Mouse (Mus musculus): ENCODE measurements at regions not wholly inside any gene's neighbourhood (a gene's known extent, or its start where the extent isn't known, plus 50 kb on each side); places are given as distances from the start of the nearest gene placed in this dataset.

DNA sequence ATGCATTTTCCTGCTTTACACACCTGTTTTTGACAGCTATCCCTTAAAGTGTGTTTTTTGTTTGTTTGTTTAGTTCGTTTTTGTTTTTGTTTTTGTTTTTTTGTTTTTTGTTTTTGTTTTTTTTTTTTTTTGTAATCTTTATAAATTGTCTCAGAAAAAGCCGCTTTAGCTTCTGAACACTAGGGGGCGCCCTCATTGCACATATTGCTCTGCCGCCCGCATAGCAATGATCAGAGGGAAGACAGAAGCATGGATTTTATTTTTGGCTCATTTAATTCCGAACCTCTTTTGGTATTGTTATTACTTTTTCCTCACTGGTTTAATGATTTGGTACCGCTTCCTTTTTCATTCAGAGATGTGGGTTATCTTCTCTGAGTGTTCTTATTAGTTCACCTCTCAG, 569.9 kb upstream of the Gm10800 start:
- H3K27me3 ChIP-seq (ENCODE audit: control insufficient read depth, insufficient read depth, low read length, poor library complexity, severe bottlenecking) = no peaks in the 10 kb centered on the region
- no peaks in the 10 kb centered on the region for H3K36me3 ChIP-seq (ENCODE audit: control insufficient read depth, insufficient read depth, low read length, poor library complexity, severe bottlenecking)
- no peak for TF ChIP-seq POLR2A (IDR thresholded peaks at IDR 0.05; ENCODE audit: insufficient read depth, low read length)
- TF ChIP-seq CTCF (IDR thresholded peaks at IDR 0.05; ENCODE audit: low read depth, low read length) = peak; percentile 55
- no peak overlapping the region for H3K9ac ChIP-seq (ENCODE audit: low read depth, poor library complexity, severe bottlenecking)
- H3K4me1 ChIP-seq (ENCODE audit: control insufficient read depth, insufficient read depth, low read length) = no peaks in the 10 kb centered on the region
- no peak overlapping the region for H3K27ac ChIP-seq (ENCODE audit: insufficient read depth, low read length)
- H3K4me3 ChIP-seq (ENCODE audit: low read depth, low read length) = no peak overlapping the region
- H3K9me3 ChIP-seq (replicated peaks; ENCODE audit: control insufficient read depth, insufficient read depth, low read length, poor library complexity, severe bottlenecking) = no peaks in the 10 kb centered on the region
